Mouse (Mus musculus): ENCODE results near the gene Sohlh1. TPM values are rescaled to one million over a fixed set of nuclear protein-coding genes. Genes with fewer than 3 reads are reported as not detected.

Gene Sohlh1
- polyA plus RNA-seq (2015; fragmentation: Nextera tagmentation; extraction: Ambion mirVana) = not detected in 2 replicates

DNA sequence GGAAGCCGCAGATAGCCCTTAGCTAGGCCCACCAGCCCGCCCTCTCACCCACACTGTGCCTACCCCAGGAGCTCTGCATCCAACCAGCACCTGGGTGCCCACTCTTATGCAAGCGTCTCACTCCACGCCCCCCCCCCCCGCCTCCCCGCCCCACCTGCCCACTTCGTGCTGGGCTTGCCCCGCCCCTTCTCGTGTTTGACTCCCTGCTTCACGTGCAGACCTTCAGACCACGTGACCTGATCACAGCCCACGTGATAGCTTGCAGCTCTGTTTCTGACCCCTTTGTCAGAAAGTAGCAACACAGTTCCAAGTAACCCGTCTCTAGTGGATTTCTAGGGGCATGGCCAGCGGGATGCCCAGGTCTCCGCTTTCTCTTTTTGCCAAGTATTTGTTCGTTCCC lies at the start of gene Sohlh1:
Gene Sohlh1, minus strand, starts transcription at position 23 of the 400 bp plus-strand sequence.
- H3K4me3 ChIP-seq (ENCODE audit: low read depth, low read length) = no peak within 1 kb of the TSS
- H3K27me3 ChIP-seq (ENCODE audit: control insufficient read depth, insufficient read depth, low read depth, low read length) = no peaks in the 10 kb centered on the region
- H3K27ac ChIP-seq (ENCODE audit: low read length) = no peak within 1 kb of the TSS
- no peaks in the 10 kb centered on the region for H3K9me3 ChIP-seq (replicated peaks; ENCODE audit: control insufficient read depth, low read length, poor library complexity, severe bottlenecking)
- H3K36me3 ChIP-seq (ENCODE audit: control insufficient read depth, insufficient read depth, low read length) = no peaks in the 10 kb centered on the region
- H3K4me2 ChIP-seq (ENCODE audit: low read length) = no peak within 1 kb of the TSS
- H3K4me1 ChIP-seq (ENCODE audit: control insufficient read depth, insufficient read depth, low read length) = no peaks in the 10 kb centered on the region
- 83% methylated on average over 14 of the region's 16 CpGs for WGBS
- H3K9ac ChIP-seq (ENCODE audit: low read depth, low read length) = no peak within 1 kb of the TSS
- ATAC-seq = no peak

DNA sequence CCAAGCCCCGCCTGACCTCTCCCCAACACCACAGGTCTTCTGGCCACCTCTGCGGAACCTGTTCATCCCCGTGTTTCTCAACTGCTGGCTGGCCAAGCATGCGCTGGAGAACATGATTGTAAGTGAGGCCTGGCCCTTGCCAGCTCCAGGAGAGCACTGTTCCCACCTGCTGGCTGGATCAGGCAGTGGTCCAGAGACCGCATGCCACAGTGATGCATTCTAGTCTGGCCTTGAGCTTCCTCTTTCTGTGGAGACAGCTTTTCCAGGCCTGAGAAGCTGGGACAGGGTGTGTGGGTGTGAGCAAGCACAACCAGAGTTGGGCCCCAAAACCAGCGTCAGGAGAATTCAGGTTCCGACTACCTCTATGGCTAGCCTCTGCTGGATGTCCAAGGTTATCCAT lies 45.4 kb upstream of the Sohlh1 start:
- Histone ChIP-seq H3K9ac (ENCODE audit: low read depth, low read length) (no peak overlapping the region), H3K36me3 (ENCODE audit: control insufficient read depth, insufficient read depth, low read length) (no peaks in the 10 kb centered on the region), H3K27me3 (ENCODE audit: control insufficient read depth, insufficient read depth, low read depth, low read length) (no peaks in the 10 kb centered on the region), H3K9me3 (replicated peaks; ENCODE audit: control insufficient read depth, low read length, poor library complexity, severe bottlenecking) (no peaks in the 10 kb centered on the region), H3K27ac (ENCODE audit: low read length) (no peak overlapping the region), H3K4me2 (ENCODE audit: low read length) (no peak overlapping the region), H3K4me1 (ENCODE audit: control insufficient read depth, insufficient read depth, low read length) (no peaks in the 10 kb centered on the region), H3K4me3 (ENCODE audit: low read depth, low read length) (no peak overlapping the region)
- WGBS = 86% methylated on average over 7 of the region's 7 CpGs
- ATAC-seq = no peak

- H3K4me3 ChIP-seq (ENCODE audit: low read depth, low read length) = no peak overlapping the region
- H3K4me1 ChIP-seq (ENCODE audit: control insufficient read depth, insufficient read depth, low read length) = no peaks in the 10 kb centered on the region
- H3K9me3 ChIP-seq (replicated peaks; ENCODE audit: control insufficient read depth, low read length, poor library complexity, severe bottlenecking) = no peaks in the 10 kb centered on the region
- no peak overlapping the region for H3K27ac ChIP-seq (ENCODE audit: low read length)
- H3K4me2 ChIP-seq (ENCODE audit: low read length) = no peak overlapping the region
- 58% methylated on average over 5 of the region's 5 CpGs for WGBS
- H3K27me3 ChIP-seq (ENCODE audit: control insufficient read depth, insufficient read depth, low read depth, low read length) = no peaks in the 10 kb centered on the region
- H3K36me3 ChIP-seq (ENCODE audit: control insufficient read depth, insufficient read depth, low read length) = no peaks in the 10 kb centered on the region
- H3K9ac ChIP-seq (ENCODE audit: low read depth, low read length) = no peak overlapping the region
- no peak for ATAC-seq
Observed at GRCm38 (mm10) chr2:25888144-25888543, 41.1 kb upstream of the Sohlh1 start.

- Histone ChIP-seq H3K9ac (ENCODE audit: low read depth, low read length) (no peak overlapping the region), H3K36me3 (ENCODE audit: control insufficient read depth, insufficient read depth, low read length) (no peaks in the 10 kb centered on the region), H3K4me2 (ENCODE audit: low read length) (no peak overlapping the region), H3K4me1 (ENCODE audit: control insufficient read depth, insufficient read depth, low read length) (no peaks in the 10 kb centered on the region), H3K4me3 (ENCODE audit: low read depth, low read length) (no peak overlapping the region), H3K27me3 (ENCODE audit: control insufficient read depth, insufficient read depth, low read depth, low read length) (no peaks in the 10 kb centered on the region), H3K27ac (ENCODE audit: low read length) (no peak overlapping the region), H3K9me3 (replicated peaks; ENCODE audit: control insufficient read depth, low read length, poor library complexity, severe bottlenecking) (no peaks in the 10 kb centered on the region)
- WGBS = 67% methylated on average over 8 of the region's 8 CpGs
- no peak for ATAC-seq
Observed at GRCm38 (mm10) chr2:25887226-25887625, 40.2 kb upstream of the Sohlh1 start.

GRCm38 (mm10) chr2:25884756-25885155 lies 37.7 kb upstream of the Sohlh1 start:
- H3K36me3 ChIP-seq (ENCODE audit: control insufficient read depth, insufficient read depth, low read length) = no peaks in the 10 kb centered on the region
- H3K27ac ChIP-seq (ENCODE audit: low read length) = no peak overlapping the region
- H3K9ac ChIP-seq (ENCODE audit: low read depth, low read length) = no peak overlapping the region
- no peaks in the 10 kb centered on the region for H3K4me1 ChIP-seq (ENCODE audit: control insufficient read depth, insufficient read depth, low read length)
- H3K27me3 ChIP-seq (ENCODE audit: control insufficient read depth, insufficient read depth, low read depth, low read length) = no peaks in the 10 kb centered on the region
- 80% methylated on average over 3 of the region's 3 CpGs for WGBS
- no peak for ATAC-seq
- no peaks in the 10 kb centered on the region for H3K9me3 ChIP-seq (replicated peaks; ENCODE audit: control insufficient read depth, low read length, poor library complexity, severe bottlenecking)
- H3K4me3 ChIP-seq (ENCODE audit: low read depth, low read length) = no peak overlapping the region
- no peak overlapping the region for H3K4me2 ChIP-seq (ENCODE audit: low read length)

- Histone ChIP-seq H3K9me3 (replicated peaks; ENCODE audit: control insufficient read depth, low read length, poor library complexity, severe bottlenecking) (no peaks in the 10 kb centered on the region), H3K9ac (ENCODE audit: low read depth, low read length) (no peak overlapping the region), H3K36me3 (ENCODE audit: control insufficient read depth, insufficient read depth, low read length) (no peaks in the 10 kb centered on the region), H3K27ac (ENCODE audit: low read length) (no peak overlapping the region), H3K4me1 (ENCODE audit: control insufficient read depth, insufficient read depth, low read length) (no peaks in the 10 kb centered on the region), H3K4me3 (ENCODE audit: low read depth, low read length) (no peak overlapping the region), H3K27me3 (ENCODE audit: control insufficient read depth, insufficient read depth, low read depth, low read length) (no peaks in the 10 kb centered on the region), H3K4me2 (ENCODE audit: low read length) (no peak overlapping the region)
- no peak for ATAC-seq
- WGBS = 65% methylated on average over 1 of the region's 1 CpGs
Observed at GRCm38 (mm10) chr2:25882276-25882675, 35.2 kb upstream of the Sohlh1 start.

DNA sequence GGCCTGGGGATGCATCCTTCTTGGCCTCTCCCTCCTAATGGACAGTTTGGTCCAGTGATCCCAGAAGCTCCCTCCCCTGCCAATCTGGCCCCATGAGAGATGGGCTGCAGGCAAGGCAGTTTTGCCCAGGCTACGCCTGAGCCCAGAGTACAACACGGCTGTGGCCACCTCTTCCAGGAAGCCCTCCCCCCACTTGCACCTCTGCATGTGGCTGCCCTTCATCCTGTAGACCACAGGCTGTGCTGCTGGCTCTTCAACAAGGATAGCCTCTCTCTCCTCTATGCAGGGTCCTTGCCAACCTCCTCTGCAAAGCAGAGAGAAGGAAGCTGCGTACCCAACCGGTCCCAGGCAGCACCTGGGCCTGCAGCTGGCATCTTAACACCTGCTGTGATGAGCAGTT lies 32.0 kb upstream of the Sohlh1 start:
- H3K36me3 ChIP-seq (ENCODE audit: control insufficient read depth, insufficient read depth, low read length) = no peaks in the 10 kb centered on the region
- H3K4me2 ChIP-seq (ENCODE audit: low read length) = peak overlapping the region; percentile 80
- no peak overlapping the region for H3K4me3 ChIP-seq (ENCODE audit: low read depth, low read length)
- 77% methylated on average over 4 of the region's 4 CpGs for WGBS
- no peak overlapping the region for H3K27ac ChIP-seq (ENCODE audit: low read length)
- H3K4me1 ChIP-seq (ENCODE audit: control insufficient read depth, insufficient read depth, low read length) = no peaks in the 10 kb centered on the region
- no peak overlapping the region for H3K9ac ChIP-seq (ENCODE audit: low read depth, low read length)
- H3K27me3 ChIP-seq (ENCODE audit: control insufficient read depth, insufficient read depth, low read depth, low read length) = no peaks in the 10 kb centered on the region
- ATAC-seq = no peak
- no peaks in the 10 kb centered on the region for H3K9me3 ChIP-seq (replicated peaks; ENCODE audit: control insufficient read depth, low read length, poor library complexity, severe bottlenecking)

DNA sequence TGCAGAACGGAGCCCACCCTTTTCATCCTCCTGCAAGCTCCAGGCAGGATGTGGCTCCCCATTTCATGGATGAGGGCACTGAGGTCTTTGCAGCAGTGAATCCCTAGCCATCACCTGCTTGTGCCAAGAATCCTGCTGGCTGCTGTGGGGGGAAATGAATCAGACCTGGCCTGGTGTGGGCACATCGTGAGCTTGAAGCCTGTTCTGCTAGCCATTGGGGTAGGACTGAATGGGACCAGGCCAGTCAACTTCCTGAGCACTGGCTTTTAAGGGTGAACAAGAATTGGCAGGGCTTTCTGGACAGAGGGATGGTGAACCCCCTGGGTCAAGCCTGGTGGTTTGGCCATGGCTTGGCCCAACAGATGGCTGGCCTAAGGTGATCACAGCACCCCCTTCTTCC lies 31.5 kb upstream of the Sohlh1 start:
- H3K27ac ChIP-seq (ENCODE audit: low read length) = no peak overlapping the region
- no peaks in the 10 kb centered on the region for H3K36me3 ChIP-seq (ENCODE audit: control insufficient read depth, insufficient read depth, low read length)
- peak overlapping the region; percentile 72 for H3K4me3 ChIP-seq (ENCODE audit: low read depth, low read length)
- no peaks in the 10 kb centered on the region for H3K9me3 ChIP-seq (replicated peaks; ENCODE audit: control insufficient read depth, low read length, poor library complexity, severe bottlenecking)
- H3K4me1 ChIP-seq (ENCODE audit: control insufficient read depth, insufficient read depth, low read length) = no peaks in the 10 kb centered on the region
- peak overlapping the region; percentile 86; the same call in 1 of the 2 replicates for H3K9ac ChIP-seq (ENCODE audit: low read depth, low read length)
- no peak for ATAC-seq
- peak overlapping the region; percentile 80 for H3K4me2 ChIP-seq (ENCODE audit: low read length)
- H3K27me3 ChIP-seq (ENCODE audit: control insufficient read depth, insufficient read depth, low read depth, low read length) = no peaks in the 10 kb centered on the region
- WGBS = 83% methylated on average over 2 of the region's 2 CpGs

DNA sequence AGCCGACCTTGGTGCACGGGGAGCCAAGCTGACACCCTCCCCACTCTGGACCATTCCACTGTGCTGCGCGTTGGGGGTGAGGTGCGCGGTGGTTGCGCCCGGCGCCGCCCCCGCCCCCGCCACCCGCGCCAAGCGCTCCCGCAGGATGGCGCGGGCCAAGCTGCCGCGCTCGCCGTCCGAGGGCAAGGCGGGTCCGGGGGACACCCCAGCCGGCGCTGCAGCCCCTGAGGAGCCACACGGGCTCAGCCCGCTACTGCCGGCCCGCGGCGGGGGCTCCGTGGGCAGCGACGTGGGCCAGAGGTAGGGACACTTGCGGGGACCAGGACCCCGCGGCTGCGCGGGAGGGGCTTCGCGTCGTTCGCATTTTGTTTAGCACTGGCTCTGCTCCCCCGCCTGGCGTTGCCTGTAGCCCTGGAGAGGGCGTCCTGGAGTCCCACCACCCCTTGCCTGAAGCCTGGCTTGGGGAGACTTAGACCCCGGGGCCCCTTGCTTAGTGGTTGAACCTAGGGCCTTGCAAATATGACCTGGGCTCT lies 30.8 kb upstream of the Sohlh1 start:
- H3K27me3 ChIP-seq (ENCODE audit: control insufficient read depth, insufficient read depth, low read depth, low read length) = no peaks in the 10 kb centered on the region
- peak overlapping the region; percentile 80 for H3K4me2 ChIP-seq (ENCODE audit: low read length)
- H3K27ac ChIP-seq (ENCODE audit: low read length) = peak overlapping the region; percentile 62
- peak overlapping the region; percentile 86 for H3K9ac ChIP-seq (ENCODE audit: low read depth, low read length)
- ATAC-seq = peak; percentile 83
- H3K9me3 ChIP-seq (replicated peaks; ENCODE audit: control insufficient read depth, low read length, poor library complexity, severe bottlenecking) = no peaks in the 10 kb centered on the region
- H3K36me3 ChIP-seq (ENCODE audit: control insufficient read depth, insufficient read depth, low read length) = no peaks in the 10 kb centered on the region
- no peaks in the 10 kb centered on the region for H3K4me1 ChIP-seq (ENCODE audit: control insufficient read depth, insufficient read depth, low read length)
- WGBS = 2% methylated on average over 46 of the region's 49 CpGs
- H3K4me3 ChIP-seq (ENCODE audit: low read depth, low read length) = peak overlapping the region; percentile 72

All from midbrain, embryonic 16.5 days (tissue).